Mouse (Mus musculus) stomach, embryonic 16.5 days (tissue): ENCODE data around the gene Tmem115. TPM values are rescaled to one million over a fixed set of nuclear protein-coding genes. Genes with fewer than 3 reads are reported as not detected.
"Not testable (repeated sequence)": the region's sequence is repeated elsewhere in the genome, so short reads cannot be mapped to it uniquely, and the experiment has no call there.

Experiments
- ATAC-seq: fragments of 200-750 bp; cut with Nextera tagmentation; 2 replicates; pipeline ENCODE4 v1.8.0; 2017; ENCODE audit warnings: moderate number of reproducible peaks, moderate TSS enrichment; ENCODE audit not compliant: insufficient read depth, low FRiP score
- H3K27ac ChIP-seq: fragments of 300-500 bp; sonication (generic); 2 replicates; pipeline ENCODE4 v1.5.1; 2014; ENCODE audit warnings: low read length
- H3K27me3 ChIP-seq: fragments of 300-500 bp; sonication (generic); 2 replicates; pipeline ENCODE4 v1.6.1; 2014; ENCODE audit warnings: low read length, control low read depth, mixed read lengths; ENCODE audit not compliant: control insufficient read depth, insufficient read depth
- H3K36me3 ChIP-seq: fragments of 300-500 bp; sonication (generic); 2 replicates; pipeline ENCODE4 v1.6.1; 2014; ENCODE audit warnings: low read length; ENCODE audit not compliant: control insufficient read depth, insufficient read depth
- H3K4me1 ChIP-seq: fragments of 300-500 bp; sonication (generic); 2 replicates; pipeline ENCODE4 v1.6.1; 2014; ENCODE audit warnings: low read length, control low read depth, mixed read lengths; ENCODE audit not compliant: control insufficient read depth, insufficient read depth
- H3K4me2 ChIP-seq: fragments of 300-500 bp; sonication (generic); 2 replicates; pipeline ENCODE4 v1.6.1; 2014; ENCODE audit warnings: low read depth, low read length, mixed read lengths
- H3K4me3 ChIP-seq: fragments of 300-500 bp; sonication (generic); replicated peaks from 2 replicates; pipeline ENCODE4 v1.5.1; 2014; ENCODE audit warnings: mild to moderate bottlenecking, low read length
- H3K9ac ChIP-seq: fragments of 300-500 bp; sonication (generic); 2 replicates; pipeline ENCODE4 v1.6.1; 2014; ENCODE audit warnings: low read length
- H3K9me3 ChIP-seq: fragments of 300-500 bp; sonication (generic); replicated peaks from 2 replicates; pipeline ENCODE4 v1.6.1; 2016; ENCODE audit warnings: low read length, control low read depth; ENCODE audit not compliant: control insufficient read depth
- WGBS: fragments of 180-500 bp; shearing (Covaris S2); extraction: QIAGEN DNeasy Blood & Tissue Kit; methylation state at CpG from one replicate; pipeline ENCODE4 v1.1.7; 2014; 5-methylcytosine and 5-hydroxymethylcytosine counted together
- polyA plus RNA-seq: library from polyadenylated mRNA; unstranded; fragments of >200 nt; fragmentation: Nextera tagmentation; extraction: Ambion mirVana; gene quantifications from 2 replicates; pipeline ENCODE4 v1.2.1, GENCODE M21; 2015

Tmem115 gene
- polyA plus RNA-seq, 1 experiment from 2014 or later: 40.2 TPM

DNA sequence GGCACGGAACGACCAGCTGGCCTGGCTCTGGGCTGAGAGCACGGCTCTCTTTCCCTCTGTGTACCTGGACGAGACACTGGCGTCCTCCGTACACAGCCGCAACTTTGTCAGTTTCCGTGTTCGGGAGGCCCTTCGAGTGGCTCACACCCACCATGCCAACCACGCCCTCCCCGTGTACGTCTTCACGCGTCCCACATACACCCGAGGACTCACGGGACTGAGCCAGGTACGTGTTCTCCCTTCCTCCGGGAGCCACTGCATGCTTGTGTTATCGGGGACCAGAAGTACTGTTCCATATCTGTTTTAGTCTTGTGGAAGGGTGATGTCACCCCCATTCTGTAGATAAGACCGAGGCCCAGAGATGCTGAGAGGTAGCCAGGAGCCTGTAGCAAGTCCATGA is 37.1 kb downstream of the Tmem115 start:
- H3K9me3 ChIP-seq: no peaks in the 10 kb centered on the region
- H3K4me3 ChIP-seq: peak overlapping the region; percentile 92
- no peaks in the 10 kb centered on the region for H3K27me3 ChIP-seq
- H3K36me3 ChIP-seq: peaks cover 15% of the 10 kb centered on the region
- peak overlapping the region; percentile 89 for H3K27ac ChIP-seq
- 75% methylated on average over 21 of the region's 21 CpGs for WGBS
- peaks cover 41% of the 10 kb centered on the region for H3K4me1 ChIP-seq
- no peak for ATAC-seq
- peak overlapping the region; percentile 90 for H3K4me2 ChIP-seq
- H3K9ac ChIP-seq: peak overlapping the region; percentile 89

DNA sequence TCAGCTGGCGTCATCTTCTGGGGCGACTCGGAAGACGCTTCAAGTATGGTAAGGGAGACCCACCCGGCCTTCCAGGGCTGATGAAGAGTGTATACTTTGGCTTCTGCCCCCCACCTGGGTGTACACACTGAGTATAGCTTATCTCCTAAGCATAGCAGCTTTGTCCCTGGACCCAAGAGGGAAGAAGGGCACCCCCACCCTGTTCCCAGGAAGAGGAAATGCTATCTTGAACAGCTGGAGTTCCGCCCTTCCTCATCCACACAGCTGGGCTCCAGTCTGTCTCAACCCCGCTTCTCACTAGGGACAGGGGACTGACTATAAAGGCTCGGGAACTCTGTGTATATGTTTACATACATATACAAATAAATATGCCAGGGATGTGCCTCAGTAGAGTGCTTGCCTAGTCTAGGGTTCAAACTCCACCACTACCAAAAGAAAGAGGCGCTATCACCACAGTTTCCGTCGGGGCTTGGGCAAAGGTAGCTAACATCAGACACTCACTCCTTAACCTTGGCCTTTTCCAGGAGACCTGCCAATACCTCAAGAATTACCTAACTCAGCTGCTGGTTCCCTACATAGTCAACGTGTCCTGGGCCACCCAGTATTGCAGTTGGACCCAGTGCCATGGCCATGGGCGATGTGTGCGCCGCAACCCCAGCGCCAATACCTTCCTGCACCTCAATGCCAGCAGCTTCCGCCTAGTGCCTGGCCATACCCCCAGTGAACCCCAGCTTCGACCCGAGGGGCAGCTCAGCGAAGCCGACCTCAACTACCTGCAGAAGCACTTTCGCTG is 38.0 kb downstream of the Tmem115 start:
- Histone ChIP-seq H3K4me1 (peaks cover 47% of the 10 kb centered on the region), H3K27me3 (no peaks in the 10 kb centered on the region), H3K9me3 (no peaks in the 10 kb centered on the region), H3K4me3 (peak overlapping the region; percentile 92; the same call in 1 of the 2 replicates), H3K4me2 (peak overlapping the region; percentile 90), H3K36me3 (peaks cover 15% of the 10 kb centered on the region), H3K27ac (peak overlapping the region; percentile 89; the same call in 1 of the 2 replicates), H3K9ac (0 out of 2 replicates have a peak overlapping the region, but pooled peaks have one; percentile 8)
- 84% methylated on average over 22 of the region's 22 CpGs for WGBS
- no peak for ATAC-seq

DNA sequence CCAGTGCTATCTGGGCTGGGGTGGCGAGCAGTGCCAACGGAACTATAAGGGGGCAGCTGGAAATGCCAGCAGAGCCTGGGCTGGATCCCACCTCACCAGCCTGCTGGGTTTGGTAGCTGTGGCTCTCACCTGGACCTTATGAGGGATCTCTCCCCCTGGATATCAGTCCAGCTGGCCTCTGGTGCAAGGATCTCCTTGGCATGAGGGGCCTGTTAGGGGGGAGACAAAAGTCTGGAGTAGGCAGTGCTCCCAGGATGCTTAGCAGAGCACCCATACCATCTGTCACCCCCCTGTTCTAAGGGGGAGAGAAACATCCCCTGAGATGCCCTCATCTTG is 38.5 kb downstream of the Tmem115 start:
- ATAC-seq: no peak
- H3K27me3 ChIP-seq: no peaks in the 10 kb centered on the region
- WGBS: 94% methylated on average over 2 of the region's 2 CpGs
- no peak overlapping the region for H3K9ac ChIP-seq
- H3K4me3 ChIP-seq: no peak overlapping the region
- peaks cover 46% of the 10 kb centered on the region for H3K4me1 ChIP-seq
- no peak overlapping the region for H3K27ac ChIP-seq
- peaks cover 15% of the 10 kb centered on the region for H3K36me3 ChIP-seq
- H3K9me3 ChIP-seq: no peaks in the 10 kb centered on the region
- H3K4me2 ChIP-seq: no peak overlapping the region

DNA sequence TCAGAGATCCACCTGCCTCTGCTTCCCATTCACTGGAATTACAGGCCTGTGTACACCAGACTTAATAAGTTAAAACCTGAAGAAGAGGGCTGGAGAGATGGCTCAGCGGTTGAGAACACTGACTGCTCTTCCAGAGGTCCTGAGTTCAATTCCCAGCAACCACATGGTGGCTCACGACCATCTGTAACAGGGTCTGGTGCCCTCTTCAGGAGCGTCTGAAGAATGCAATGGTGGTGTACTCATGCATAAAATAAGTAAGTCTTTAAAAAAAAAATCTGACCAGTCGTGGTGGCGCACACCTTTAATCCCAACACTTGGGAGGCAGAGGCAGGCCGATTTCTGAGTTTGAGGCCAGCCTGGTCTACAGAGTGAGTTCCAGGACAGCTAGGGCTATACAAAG is 40.0 kb downstream of the Tmem115 start:
- Histone ChIP-seq H3K4me1 (peaks cover 39% of the 10 kb centered on the region), H3K36me3 (peaks cover 15% of the 10 kb centered on the region)
- WGBS: 85% methylated on average over 6 of the region's 6 CpGs
- H3K9ac ChIP-seq, H3K27ac ChIP-seq, H3K4me2 ChIP-seq, H3K9me3 ChIP-seq, ATAC-seq, H3K27me3 ChIP-seq, H3K4me3 ChIP-seq: not testable (repeated sequence)

DNA sequence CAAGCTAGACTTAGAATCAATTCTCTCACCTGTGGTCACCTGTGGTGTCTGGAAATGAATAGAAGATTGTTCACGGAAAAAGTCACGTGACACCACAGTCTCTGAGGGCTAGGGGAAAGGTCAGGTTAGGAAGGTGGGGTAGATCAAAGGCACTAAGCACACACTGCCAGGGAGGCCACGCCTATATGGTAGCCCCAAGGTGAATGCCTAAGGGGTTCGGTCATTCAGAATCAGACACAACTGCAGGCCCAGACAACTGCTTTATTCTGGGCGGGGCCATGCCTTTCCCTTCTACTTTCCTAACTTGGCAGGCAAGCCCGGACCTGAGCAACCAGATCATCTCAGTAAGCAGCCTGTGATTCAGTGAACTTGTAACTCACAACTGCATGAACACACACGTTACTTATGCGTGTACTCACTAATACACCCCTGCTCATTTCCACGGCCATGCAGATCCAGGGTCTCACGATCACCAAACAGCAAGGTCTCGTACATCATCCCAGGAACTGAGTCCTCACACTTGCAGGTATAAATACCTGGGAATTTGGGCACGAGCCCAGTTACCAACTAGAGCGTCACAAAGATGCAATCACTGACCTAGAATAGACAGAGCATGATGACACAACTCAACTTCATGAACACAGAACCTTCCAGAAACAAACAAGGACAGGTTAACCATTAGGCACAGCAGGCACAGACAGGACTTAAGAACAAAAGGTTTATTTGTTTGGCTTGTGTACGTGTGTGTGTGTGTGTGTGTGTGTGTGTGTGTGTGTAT is 42.0 kb downstream of the Tmem115 start:
- peaks cover 38% of the 10 kb centered on the region for H3K4me1 ChIP-seq
- peaks cover 15% of the 10 kb centered on the region for H3K36me3 ChIP-seq
- H3K9me3 ChIP-seq: no peaks in the 10 kb centered on the region
- H3K4me3 ChIP-seq: no peak overlapping the region
- peak overlapping the region; percentile 89 for H3K27ac ChIP-seq
- ATAC-seq: peak; percentile 76
- WGBS: 62% methylated on average over 14 of the region's 14 CpGs
- peak overlapping the region; percentile 67; the same call in 1 of the 2 replicates for H3K9ac ChIP-seq
- H3K4me2 ChIP-seq: peak overlapping the region; percentile 56
- H3K27me3 ChIP-seq: no peaks in the 10 kb centered on the region

DNA sequence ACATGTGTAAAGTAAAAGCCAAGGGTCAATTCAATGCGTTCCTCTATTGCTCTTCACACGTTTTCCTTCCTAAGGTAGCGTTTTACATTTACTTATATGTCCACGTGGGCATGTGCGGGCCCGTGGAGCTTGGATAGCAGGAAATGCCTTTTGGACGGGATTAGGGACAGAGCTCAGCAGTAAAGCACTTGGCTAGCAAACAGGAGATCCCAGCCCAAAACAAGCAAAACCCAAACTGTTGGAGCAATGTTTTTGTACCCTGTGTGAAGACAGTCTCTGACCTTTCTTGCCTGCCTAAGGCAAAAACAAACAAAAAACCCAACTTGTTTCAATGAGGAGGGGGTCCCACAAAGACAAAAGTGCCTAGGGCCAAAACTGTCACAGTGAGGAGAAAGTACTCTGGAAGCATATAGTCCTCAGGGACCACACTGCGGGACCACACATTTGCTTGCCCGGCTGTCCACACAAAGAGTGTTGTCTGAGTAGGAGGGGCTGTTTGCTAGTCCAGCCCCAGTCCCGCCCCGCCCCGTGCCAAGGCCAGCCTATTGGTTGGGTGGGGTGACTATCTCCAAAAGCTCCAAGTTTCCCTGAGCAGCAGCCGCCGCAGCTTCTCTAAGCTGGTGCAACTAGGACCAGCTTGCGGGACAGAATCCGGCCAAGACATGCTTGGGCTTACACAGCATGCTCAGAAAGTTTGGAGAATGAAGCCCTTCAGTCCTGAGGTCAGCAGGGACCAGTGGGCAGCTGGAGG is 42.8 kb downstream of the Tmem115 start, which contains the start of gene Hyal1:
Gene Hyal1, plus strand, starts transcription at position 571 of the 751 bp plus-strand sequence.
- Histone ChIP-seq H3K4me2 (peak within 1 kb of the TSS; percentile 56), H3K27ac (peak within 1 kb of the TSS; percentile 89), H3K4me1 (peaks cover 30% of the 10 kb centered on the region), H3K9ac (peak within 1 kb of the TSS; percentile 67), H3K27me3 (no peaks in the 10 kb centered on the region), H3K9me3 (no peaks in the 10 kb centered on the region), H3K36me3 (peaks cover 15% of the 10 kb centered on the region), H3K4me3 (peak within 1 kb of the TSS; percentile 46)
- WGBS: 12% methylated on average over 16 of the region's 16 CpGs
- ATAC-seq: peak; percentile 76

DNA sequence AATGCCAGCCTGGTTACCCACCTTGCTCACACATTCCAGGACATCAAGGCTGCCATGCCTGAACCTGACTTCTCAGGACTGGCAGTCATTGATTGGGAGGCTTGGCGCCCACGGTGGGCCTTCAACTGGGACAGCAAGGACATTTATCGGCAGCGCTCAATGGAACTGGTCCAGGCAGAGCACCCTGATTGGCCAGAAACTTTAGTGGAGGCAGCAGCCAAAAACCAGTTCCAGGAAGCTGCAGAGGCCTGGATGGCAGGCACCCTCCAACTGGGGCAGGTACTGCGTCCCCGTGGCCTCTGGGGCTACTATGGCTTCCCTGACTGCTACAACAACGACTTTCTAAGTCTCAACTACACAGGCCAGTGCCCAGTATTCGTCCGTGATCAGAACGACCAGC is 44.1 kb downstream of the Tmem115 start:
- H3K4me1 ChIP-seq: peaks cover 28% of the 10 kb centered on the region
- H3K36me3 ChIP-seq: peaks cover 7% of the 10 kb centered on the region; the same call in 1 of the 2 replicates
- no peaks in the 10 kb centered on the region for H3K27me3 ChIP-seq
- no peak for ATAC-seq
- H3K4me3 ChIP-seq: peak overlapping the region; percentile 4; the same call in 1 of the 2 replicates
- 88% methylated on average over 10 of the region's 10 CpGs for WGBS
- H3K4me2 ChIP-seq: peak overlapping the region; percentile 56
- peak overlapping the region; percentile 67; the same call in 1 of the 2 replicates for H3K9ac ChIP-seq
- H3K27ac ChIP-seq: no peak overlapping the region
- no peaks in the 10 kb centered on the region for H3K9me3 ChIP-seq

DNA sequence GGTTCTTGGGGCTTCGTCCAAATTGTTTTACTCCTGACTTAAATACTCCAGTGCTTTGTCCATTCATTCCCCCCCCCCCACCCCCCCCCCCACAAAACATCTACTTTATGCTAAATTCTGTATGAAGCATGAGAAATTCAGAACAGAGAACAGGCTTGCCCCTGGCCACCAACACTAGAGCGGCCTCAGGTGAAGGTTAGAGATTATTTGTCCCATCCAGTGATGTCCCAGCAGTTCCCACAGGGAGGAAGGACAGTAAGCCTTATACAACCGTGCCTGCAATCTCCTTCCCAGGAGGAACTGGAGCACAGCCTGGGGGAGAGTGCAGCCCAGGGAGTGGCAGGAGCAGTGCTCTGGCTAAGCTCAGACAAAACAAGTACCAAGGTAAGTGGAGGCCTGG is 44.8 kb downstream of the Tmem115 start, which contains the start of gene Naa80:
Gene Naa80, plus strand, starts transcription at position 301 of the 400 bp plus-strand sequence.
- peak within 1 kb of the TSS; percentile 4; the same call in 1 of the 2 replicates for H3K4me3 ChIP-seq
- no peak for ATAC-seq
- peak within 1 kb of the TSS; percentile 94 for H3K27ac ChIP-seq
- WGBS: 72% methylated on average over 3 of the region's 3 CpGs
- H3K27me3 ChIP-seq: no peaks in the 10 kb centered on the region
- H3K9me3 ChIP-seq: no peaks in the 10 kb centered on the region
- peak within 1 kb of the TSS; percentile 56 for H3K4me2 ChIP-seq
- peaks cover 28% of the 10 kb centered on the region for H3K4me1 ChIP-seq
- peak within 1 kb of the TSS; percentile 67; the same call in 1 of the 2 replicates for H3K9ac ChIP-seq
- H3K36me3 ChIP-seq: peaks cover 2% of the 10 kb centered on the region; the same call in 1 of the 2 replicates
